Mouse (Mus musculus): ENCODE results near the gene Kdm6b. TPM values are rescaled to one million over a fixed set of nuclear protein-coding genes. Genes with fewer than 3 reads are reported as not detected.

The Kdm6b gene
- polyA plus RNA-seq, 1 experiment from 2014 or later: 7.4 TPM

DNA sequence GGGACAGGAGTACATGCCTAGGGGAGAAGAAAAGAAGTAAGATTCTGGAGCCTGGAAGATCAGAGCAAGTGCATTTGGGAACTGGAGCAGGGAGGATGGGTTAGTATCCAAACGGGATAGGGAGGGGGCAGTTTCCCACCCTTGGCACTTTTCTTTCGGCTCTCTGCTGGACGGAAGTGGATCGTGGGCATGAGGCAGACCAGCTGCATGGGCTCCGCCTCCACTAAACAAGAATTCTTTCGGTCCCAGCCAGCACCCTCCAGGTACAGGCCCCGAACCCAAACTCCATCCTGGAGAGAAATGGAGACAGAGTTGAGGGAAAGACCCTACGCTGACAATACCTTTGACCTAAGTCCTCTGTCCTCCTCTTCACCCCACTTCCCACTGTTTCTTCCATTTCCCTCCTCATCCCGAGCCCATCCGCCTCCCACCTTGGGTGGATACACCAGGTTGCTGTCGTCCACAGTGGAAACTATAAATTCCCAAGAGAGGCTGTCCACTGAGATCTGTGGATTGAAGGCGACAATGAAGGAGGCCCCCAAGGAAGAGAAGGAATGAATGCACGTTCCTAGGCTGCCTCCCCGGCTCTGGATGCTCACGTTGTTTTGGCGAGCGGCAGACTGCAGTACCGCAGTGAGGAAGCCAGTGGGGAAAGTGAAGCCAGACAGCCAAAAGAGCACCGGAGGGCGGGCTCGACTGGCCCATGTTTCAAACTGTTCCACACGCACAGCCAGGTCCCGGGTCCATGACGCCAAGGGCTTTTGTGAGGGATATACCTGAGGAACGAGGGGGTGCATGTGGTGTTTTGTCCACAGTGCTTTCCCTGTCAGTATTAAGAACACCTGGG is 7.9 kb upstream of the Kdm6b start:
- no peak for DNase-seq
- WGBS (ENCODE audit: insufficient replicate concordance): 25% methylated on average over 23 of the region's 25 CpGs
- Histone ChIP-seq H3K9me3 (ENCODE audit: low read length) (no peaks in the 10 kb centered on the region), H3K36me3 (replicated peaks; ENCODE audit: insufficient read depth, low read length) (no peaks in the 10 kb centered on the region), H3K27me3 (ENCODE audit: insufficient read depth, low read length) (peaks cover 20% of the 10 kb centered on the region), H3K27ac (ENCODE audit: low read depth) (no peak overlapping the region), H3K9ac (replicated peaks) (no peak overlapping the region), H3K4me1 (ENCODE audit: insufficient read depth) (peaks cover 41% of the 10 kb centered on the region), H3K4me2 (ENCODE audit: low read depth, low read length) (no peak overlapping the region), H3K4me3 (ENCODE audit: low read depth, low read length) (no peak overlapping the region)
- no peak for ATAC-seq
- TF ChIP-seq CTCF (IDR thresholded peaks at IDR 0.05; ENCODE audit: low read depth): no peak
- no peak for TF ChIP-seq EP300 (IDR thresholded peaks at IDR 0.05; ENCODE audit: low read depth)

- 15% methylated on average over 10 of the region's 10 CpGs for WGBS (ENCODE audit: insufficient replicate concordance)
Observed at GRCm38 (mm10) chr11:69420554-69421000, 7.1 kb upstream of the Kdm6b start.

GRCm38 (mm10) chr11:69419813-69420553 is 6.5 kb upstream of the Kdm6b start:
- Histone ChIP-seq H3K4me3 (ENCODE audit: low read depth, low read length) (peak overlapping the region; percentile 55), H3K4me1 (ENCODE audit: insufficient read depth) (peaks cover 50% of the 10 kb centered on the region), H3K27ac (ENCODE audit: low read depth) (peak overlapping the region; percentile 77), H3K27me3 (ENCODE audit: insufficient read depth, low read length) (peaks cover 20% of the 10 kb centered on the region), H3K9ac (replicated peaks) (peak overlapping the region; percentile 44; the same call in 1 of the 2 replicates), H3K4me2 (ENCODE audit: low read depth, low read length) (peak overlapping the region; percentile 93), H3K36me3 (replicated peaks; ENCODE audit: insufficient read depth, low read length) (no peaks in the 10 kb centered on the region), H3K9me3 (ENCODE audit: low read length) (no peaks in the 10 kb centered on the region)
- WGBS (ENCODE audit: insufficient replicate concordance): 2% methylated on average over 28 of the region's 31 CpGs
- ATAC-seq: no peak
- TF ChIP-seq CTCF (IDR thresholded peaks at IDR 0.05; ENCODE audit: low read depth) (no peak), EP300 (IDR thresholded peaks at IDR 0.05; ENCODE audit: low read depth) (no peak)
- peak; percentile 60 for DNase-seq

More at GRCm38 (mm10) chr11:69420554-69421000, 7.1 kb upstream of the Kdm6b start:
- H3K27ac ChIP-seq (ENCODE audit: low read depth): no peak overlapping the region
- peak overlapping the region; percentile 55 for H3K4me3 ChIP-seq (ENCODE audit: low read depth, low read length)
- no peak for ATAC-seq
- H3K4me2 ChIP-seq (ENCODE audit: low read depth, low read length): peak overlapping the region; percentile 93
- peaks cover 20% of the 10 kb centered on the region for H3K27me3 ChIP-seq (ENCODE audit: insufficient read depth, low read length)
- H3K36me3 ChIP-seq (replicated peaks; ENCODE audit: insufficient read depth, low read length): no peaks in the 10 kb centered on the region
- DNase-seq: no peak
- no peaks in the 10 kb centered on the region for H3K9me3 ChIP-seq (ENCODE audit: low read length)
- no peak overlapping the region for H3K9ac ChIP-seq (replicated peaks)
- no peak for TF ChIP-seq CTCF (IDR thresholded peaks at IDR 0.05; ENCODE audit: low read depth)
- TF ChIP-seq EP300 (IDR thresholded peaks at IDR 0.05; ENCODE audit: low read depth): no peak
- peaks cover 44% of the 10 kb centered on the region for H3K4me1 ChIP-seq (ENCODE audit: insufficient read depth)

GRCm38 (mm10) chr11:69419443-69419812 is 6.0 kb upstream of the Kdm6b start:
- WGBS (ENCODE audit: insufficient replicate concordance): 1% methylated on average over 19 of the region's 19 CpGs
- peak overlapping the region; percentile 93 for H3K4me2 ChIP-seq (ENCODE audit: low read depth, low read length)
- ATAC-seq: no peak
- DNase-seq: peak; percentile 51
- peak overlapping the region; percentile 77 for H3K27ac ChIP-seq (ENCODE audit: low read depth)
- no peaks in the 10 kb centered on the region for H3K9me3 ChIP-seq (ENCODE audit: low read length)
- peaks cover 20% of the 10 kb centered on the region for H3K27me3 ChIP-seq (ENCODE audit: insufficient read depth, low read length)
- peak overlapping the region; percentile 55 for H3K4me3 ChIP-seq (ENCODE audit: low read depth, low read length)
- H3K36me3 ChIP-seq (replicated peaks; ENCODE audit: insufficient read depth, low read length): no peaks in the 10 kb centered on the region
- H3K9ac ChIP-seq (replicated peaks): peak overlapping the region; percentile 44; the same call in 1 of the 2 replicates
- no peak for TF ChIP-seq EP300 (IDR thresholded peaks at IDR 0.05; ENCODE audit: low read depth)
- TF ChIP-seq CTCF (IDR thresholded peaks at IDR 0.05; ENCODE audit: low read depth): peak; percentile 58
- peaks cover 56% of the 10 kb centered on the region for H3K4me1 ChIP-seq (ENCODE audit: insufficient read depth)

DNA sequence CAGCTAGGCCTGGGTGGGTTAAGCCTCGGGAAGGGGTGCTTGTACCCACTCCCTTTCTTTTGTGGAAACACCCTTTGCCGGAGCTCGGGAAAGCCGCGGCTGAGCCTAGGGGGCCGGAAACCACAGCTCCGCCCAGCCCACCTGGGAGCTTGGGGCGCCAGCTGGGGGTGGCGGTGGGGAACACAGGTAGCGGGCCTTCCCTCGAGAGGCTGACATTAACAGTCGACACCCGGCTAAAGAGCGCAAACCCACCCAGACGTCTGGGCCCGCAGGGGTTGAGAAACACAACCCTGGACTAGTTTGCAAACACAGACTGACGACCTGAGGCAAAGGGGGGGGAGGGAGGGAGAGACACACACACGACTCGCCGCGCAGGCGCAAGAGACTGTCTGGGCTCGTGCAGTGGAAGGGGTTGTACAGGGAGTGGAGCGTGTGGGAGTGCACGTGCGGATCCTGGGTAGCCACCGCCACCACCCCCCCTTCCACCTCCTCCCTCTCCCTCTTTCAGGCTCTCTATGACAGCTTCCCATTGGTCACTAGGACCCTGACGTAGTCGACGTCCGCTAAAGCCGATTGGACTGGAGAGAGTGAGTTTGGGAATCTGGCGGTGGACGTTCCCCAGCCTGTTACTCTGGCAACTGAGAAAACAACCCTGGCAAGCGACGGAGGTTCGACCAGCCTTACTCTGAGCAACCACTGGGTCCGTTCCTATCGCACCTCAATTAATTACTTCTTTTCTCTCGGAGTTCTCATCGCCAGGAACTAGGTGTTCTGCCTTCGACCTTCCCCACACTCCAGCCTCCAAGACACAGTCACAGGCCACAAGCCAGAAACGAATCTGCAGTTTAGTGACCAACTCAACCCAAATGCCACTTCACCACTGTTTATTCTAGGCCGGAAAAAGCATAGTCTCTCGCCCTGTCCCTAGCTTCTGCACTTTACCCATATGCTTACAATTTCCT is 5.3 kb upstream of the Kdm6b start:
- DNase-seq (peak; percentile 90), ATAC-seq (peak; percentile 79)
- peak overlapping the region; percentile 60 for H3K9ac ChIP-seq (replicated peaks)
- peaks cover 61% of the 10 kb centered on the region for H3K4me1 ChIP-seq (ENCODE audit: insufficient read depth)
- H3K27me3 ChIP-seq (ENCODE audit: insufficient read depth, low read length): peaks cover 20% of the 10 kb centered on the region
- peak overlapping the region; percentile 55 for H3K4me3 ChIP-seq (ENCODE audit: low read depth, low read length)
- 0% methylated on average over 43 of the region's 45 CpGs for WGBS (ENCODE audit: insufficient replicate concordance)
- TF ChIP-seq EP300 (IDR thresholded peaks at IDR 0.05; ENCODE audit: low read depth) (no peak), CTCF (IDR thresholded peaks at IDR 0.05; ENCODE audit: low read depth) (no peak)
- no peaks in the 10 kb centered on the region for H3K9me3 ChIP-seq (ENCODE audit: low read length)
- H3K4me2 ChIP-seq (ENCODE audit: low read depth, low read length): peak overlapping the region; percentile 93
- H3K27ac ChIP-seq (ENCODE audit: low read depth): peak overlapping the region; percentile 94
- no peaks in the 10 kb centered on the region for H3K36me3 ChIP-seq (replicated peaks; ENCODE audit: insufficient read depth, low read length)

Measured in liver, postnatal 0 days (tissue).